Mouse (Mus musculus) embryonic facial prominence, embryonic 14.5 days (tissue): Measurements from ENCODE around the gene Nkiras1. TPM values are rescaled to one million over a fixed set of nuclear protein-coding genes. Genes with fewer than 3 reads are reported as not detected.
"Not testable (repeated sequence)": the region's sequence is repeated elsewhere in the genome, so short reads cannot be mapped to it uniquely, and the experiment has no call there.

Source experiments
- ATAC-seq: fragments of 200-750 bp; cut with Nextera tagmentation; 2 replicates; pipeline ENCODE4 v1.8.0; 2017; ENCODE audit warnings: low read depth, moderate number of reproducible peaks, moderate TSS enrichment
- DNase-seq: peaks from one replicate; pipeline ENCODE4 v3.0.0-alpha.2; 2015; ENCODE audit warnings: low spot score
- H3K27ac ChIP-seq: fragments of 300-500 bp; sonication (generic); replicated peaks from 2 replicates; pipeline ENCODE4 v1.5.1; 2014; ENCODE audit warnings: low read depth, mild to moderate bottlenecking, low read length, moderate library complexity
- H3K27me3 ChIP-seq: fragments of 300-500 bp; sonication (generic); replicated peaks from 2 replicates; pipeline ENCODE4 v1.6.1; 2014; ENCODE audit warnings: low read length; ENCODE audit not compliant: control insufficient read depth, insufficient read depth
- H3K36me3 ChIP-seq: fragments of 300-500 bp; sonication (generic); 2 replicates; pipeline ENCODE4 v1.6.1; 2014; ENCODE audit warnings: low read length, mixed read lengths; ENCODE audit not compliant: control insufficient read depth, insufficient read depth
- H3K4me1 ChIP-seq: fragments of 300-500 bp; sonication (generic); 2 replicates; pipeline ENCODE4 v1.6.1; 2014; ENCODE audit warnings: antibody characterized with exemption, low read length; ENCODE audit not compliant: control insufficient read depth, insufficient read depth
- H3K4me2 ChIP-seq: fragments of 300-500 bp; sonication (generic); 2 replicates; pipeline ENCODE4 v1.6.1; 2014; ENCODE audit warnings: low read depth, mild to moderate bottlenecking, low read length, moderate library complexity, mixed read lengths
- H3K4me3 ChIP-seq: fragments of 300-500 bp; sonication (generic); 2 replicates; pipeline ENCODE4 v1.5.1; 2014; ENCODE audit warnings: low read depth, mild to moderate bottlenecking, low read length
- H3K9ac ChIP-seq: fragments of 300-500 bp; sonication (generic); 2 replicates; pipeline ENCODE4 v1.6.1; 2014; ENCODE audit warnings: low read depth, mild to moderate bottlenecking, low read length, moderate library complexity, mixed read lengths
- H3K9me3 ChIP-seq: fragments of 300-500 bp; sonication (generic); 2 replicates; pipeline ENCODE4 v1.6.1; 2016; ENCODE audit warnings: low read length; ENCODE audit not compliant: control insufficient read depth
- WGBS: fragments of 180-500 bp; shearing (Covaris S2); extraction: QIAGEN DNeasy Blood & Tissue Kit; methylation state at CpG from one replicate; pipeline ENCODE4 v1.1.7; 2014; 5-methylcytosine and 5-hydroxymethylcytosine counted together
- polyA plus RNA-seq: library from polyadenylated mRNA; unstranded; fragments of >200 nt; fragmentation: Nextera tagmentation; extraction: Ambion mirVana; gene quantifications from 2 replicates; pipeline ENCODE4 v1.2.1, GENCODE M21; 2014

Nkiras1 gene
- polyA plus RNA-seq, 1 experiment from 2014 or later, result 25.4 TPM

- not testable (repeated sequence) for H3K4me3 ChIP-seq, ATAC-seq, H3K27me3 ChIP-seq, H3K4me1 ChIP-seq, H3K9ac ChIP-seq, H3K4me2 ChIP-seq, H3K9me3 ChIP-seq, DNase-seq, H3K27ac ChIP-seq, H3K36me3 ChIP-seq
- 90% methylated on average over 2 of the region's 2 CpGs for WGBS
These were observed 34.3 kb upstream of the Nkiras1 start for GRCm38 (mm10) chr14:18236496-18237235.

DNA sequence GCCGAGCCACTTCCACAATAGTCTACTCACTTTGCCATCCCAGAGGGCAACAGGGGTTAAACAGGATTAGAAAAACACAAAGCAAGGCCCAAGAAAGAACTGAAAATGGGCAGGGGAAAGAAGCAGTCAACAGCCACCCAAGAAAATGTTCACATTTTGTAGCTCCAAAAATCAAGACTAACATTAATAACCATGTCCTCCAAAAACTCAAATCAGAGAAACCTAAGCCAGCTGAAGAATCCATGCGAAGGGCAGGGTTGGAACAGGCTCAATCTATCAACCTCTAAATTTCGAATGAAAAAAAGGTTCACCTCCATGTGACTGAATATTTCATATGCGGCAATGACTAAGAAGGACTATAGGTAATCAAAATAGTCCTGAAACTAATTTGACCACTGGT is 33.6 kb upstream of the Nkiras1 start:
- ATAC-seq (no peak), DNase-seq (no peak)
- Histone ChIP-seq H3K4me3 (peak overlapping the region; percentile 88), H3K36me3 (no peaks in the 10 kb centered on the region), H3K9ac (no peak overlapping the region), H3K4me1 (0 out of 2 replicates have a peak, but pooled peaks cover 5% of the 10 kb centered on the region), H3K9me3 (no peaks in the 10 kb centered on the region), H3K27me3 (no peaks in the 10 kb centered on the region), H3K4me2 (peak overlapping the region; percentile 84), H3K27ac (peak overlapping the region; percentile 94)
- 42% methylated on average over 4 of the region's 4 CpGs for WGBS

- Histone ChIP-seq H3K27me3 (no peaks in the 10 kb centered on the region), H3K9ac (peak overlapping the region; percentile 77), H3K4me2 (peak overlapping the region; percentile 84), H3K4me1 (0 out of 2 replicates have a peak, but pooled peaks cover 5% of the 10 kb centered on the region), H3K36me3 (no peaks in the 10 kb centered on the region), H3K4me3 (peak overlapping the region; percentile 88), H3K9me3 (no peaks in the 10 kb centered on the region), H3K27ac (peak overlapping the region; percentile 94)
- DNase-seq, result peak; percentile 98
- WGBS, result 0% methylated on average over 31 of the region's 71 CpGs
- peak; percentile 93 for ATAC-seq
These were observed 32.7 kb upstream of the Nkiras1 start for GRCm38 (mm10) chr14:18238131-18238749.

DNA sequence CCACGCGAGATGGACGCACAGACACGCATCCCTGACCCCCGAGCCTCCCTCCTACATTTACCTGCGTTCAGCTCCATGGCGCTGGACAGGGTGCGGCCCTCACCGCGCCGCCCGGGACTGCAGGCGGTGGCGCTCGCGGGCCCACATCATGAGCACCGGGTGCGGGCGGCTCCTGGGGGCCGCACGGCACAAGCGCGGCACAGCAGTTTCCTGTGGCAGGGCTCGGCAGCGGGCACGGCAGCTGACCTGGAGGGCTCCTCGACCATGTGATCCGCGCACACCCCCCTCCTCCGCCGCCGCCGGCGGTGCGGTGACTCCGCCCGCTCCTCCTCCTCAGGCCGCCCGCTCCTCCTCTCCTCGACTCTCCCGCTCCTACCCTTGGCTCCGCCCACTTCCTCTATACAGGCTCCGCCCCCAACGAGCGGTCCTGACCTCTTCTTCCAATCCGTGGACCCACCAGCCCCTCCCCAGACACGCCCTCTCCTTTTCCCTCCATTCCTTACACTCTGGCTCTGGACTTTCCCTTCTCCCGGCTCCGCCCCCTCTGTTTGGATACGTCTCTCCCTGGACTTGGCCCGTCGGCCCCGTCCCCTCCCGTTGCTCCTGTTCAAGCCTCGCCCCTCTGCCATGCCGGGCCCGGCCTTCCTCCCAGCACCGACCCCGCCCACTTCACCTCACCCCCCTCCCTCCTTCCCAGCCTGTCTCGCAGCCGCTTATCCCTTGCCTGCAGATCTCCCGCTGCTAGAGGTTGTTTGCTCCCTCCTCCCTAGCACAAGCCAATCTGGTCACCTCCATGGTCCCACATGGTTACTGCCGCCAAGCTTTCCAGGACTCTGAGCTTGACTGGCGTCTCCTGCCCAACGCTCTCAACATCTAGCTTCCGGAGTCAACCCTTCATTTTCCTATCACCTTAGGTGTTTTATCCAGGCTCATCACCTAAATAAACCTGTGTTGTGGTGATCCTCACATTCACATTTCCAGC is 31.9 kb upstream of the Nkiras1 start, which contains the start of gene Nr1d2:
Nr1d2 (minus strand) TSS at position 378 of the 982 bp plus-strand sequence.
- Histone ChIP-seq H3K9ac (peak within 1 kb of the TSS; percentile 77), H3K27me3 (no peaks in the 10 kb centered on the region), H3K4me1 (0 out of 2 replicates have a peak, but pooled peaks cover 5% of the 10 kb centered on the region), H3K4me3 (peak within 1 kb of the TSS; percentile 88), H3K36me3 (no peaks in the 10 kb centered on the region), H3K27ac (peak within 1 kb of the TSS; percentile 94), H3K9me3 (no peaks in the 10 kb centered on the region), H3K4me2 (peak within 1 kb of the TSS; percentile 84)
- ATAC-seq (peak; percentile 93), DNase-seq (peak; percentile 99)
- WGBS, result under 1% methylated on average over 27 of the region's 66 CpGs

DNA sequence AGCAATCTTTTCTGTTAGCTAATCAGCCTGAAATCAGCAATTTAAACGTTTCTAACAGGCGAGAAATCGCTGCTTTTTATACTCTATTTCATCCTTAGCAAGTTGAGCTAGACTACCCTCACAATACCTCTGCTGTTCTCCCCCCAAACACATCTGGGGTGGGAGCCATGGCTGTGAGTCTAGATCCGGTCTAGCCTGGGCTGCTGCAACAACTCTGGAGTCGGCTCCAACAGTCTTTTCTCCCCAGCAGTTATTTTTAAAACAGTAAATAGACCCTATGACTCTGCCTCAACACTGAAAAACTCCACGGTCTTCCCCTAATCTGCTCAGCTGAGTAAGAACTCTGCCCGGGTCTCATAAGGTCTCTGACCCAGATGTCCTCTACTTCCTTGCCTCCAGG is 30.8 kb upstream of the Nkiras1 start:
- 50% methylated on average over 7 of the region's 7 CpGs for WGBS

GRCm38 (mm10) chr14:18241786-18242185 is 29.1 kb upstream of the Nkiras1 start:
- H3K4me2 ChIP-seq, result no peak overlapping the region
- H3K9me3 ChIP-seq, result 0 out of 2 replicates have a peak, but pooled peaks cover 3% of the 10 kb centered on the region
- no peak overlapping the region for H3K27ac ChIP-seq
- no peak overlapping the region for H3K4me3 ChIP-seq
- no peak for DNase-seq
- no peaks in the 10 kb centered on the region for H3K27me3 ChIP-seq
- 88% methylated on average over 4 of the region's 4 CpGs for WGBS
- H3K4me1 ChIP-seq, result no peaks in the 10 kb centered on the region
- no peak overlapping the region for H3K9ac ChIP-seq
- no peaks in the 10 kb centered on the region for H3K36me3 ChIP-seq
- no peak for ATAC-seq

More for the DNA sequence above, 30.8 kb upstream of the Nkiras1 start:
- H3K9me3 ChIP-seq, result 0 out of 2 replicates have a peak, but pooled peaks cover 3% of the 10 kb centered on the region
- no peak overlapping the region for H3K4me2 ChIP-seq
- no peak overlapping the region for H3K27ac ChIP-seq
- no peaks in the 10 kb centered on the region for H3K4me1 ChIP-seq
- DNase-seq, result no peak
- ATAC-seq, result no peak
- no peaks in the 10 kb centered on the region for H3K36me3 ChIP-seq
- H3K9ac ChIP-seq, result no peak overlapping the region
- no peaks in the 10 kb centered on the region for H3K27me3 ChIP-seq
- no peak overlapping the region for H3K4me3 ChIP-seq

- 0 out of 2 replicates have a peak, but pooled peaks cover 3% of the 10 kb centered on the region for H3K9me3 ChIP-seq
- H3K4me1 ChIP-seq, result no peaks in the 10 kb centered on the region
- no peaks in the 10 kb centered on the region for H3K27me3 ChIP-seq
- no peak overlapping the region for H3K9ac ChIP-seq
- H3K4me3 ChIP-seq, result no peak overlapping the region
- DNase-seq, result no peak
- WGBS, result 87% methylated on average over 21 of the region's 21 CpGs
- no peak overlapping the region for H3K4me2 ChIP-seq
- H3K36me3 ChIP-seq, result no peaks in the 10 kb centered on the region
- H3K27ac ChIP-seq, result no peak overlapping the region
- ATAC-seq, result no peak
These were observed 28.3 kb upstream of the Nkiras1 start for GRCm38 (mm10) chr14:18242638-18243130.

GRCm38 (mm10) chr14:18261203-18261602 is 9.7 kb upstream of the Nkiras1 start:
- WGBS, result 79% methylated on average over 3 of the region's 3 CpGs
- H3K4me3 ChIP-seq, result no peak overlapping the region
- DNase-seq (no peak), ATAC-seq (no peak)
- H3K4me2 ChIP-seq, result no peak overlapping the region
- 0 out of 2 replicates have a peak, but pooled peaks cover 4% of the 10 kb centered on the region for H3K36me3 ChIP-seq
- H3K27me3 ChIP-seq, result no peaks in the 10 kb centered on the region
- 0 out of 2 replicates have a peak, but pooled peaks cover 4% of the 10 kb centered on the region for H3K4me1 ChIP-seq
- H3K9ac ChIP-seq, result no peak overlapping the region
- H3K9me3 ChIP-seq, result 0 out of 2 replicates have a peak, but pooled peaks cover 7% of the 10 kb centered on the region
- no peak overlapping the region for H3K27ac ChIP-seq
